Mouse (Mus musculus): ENCODE data around the gene Rtn1.

Gene Rtn1

DNA sequence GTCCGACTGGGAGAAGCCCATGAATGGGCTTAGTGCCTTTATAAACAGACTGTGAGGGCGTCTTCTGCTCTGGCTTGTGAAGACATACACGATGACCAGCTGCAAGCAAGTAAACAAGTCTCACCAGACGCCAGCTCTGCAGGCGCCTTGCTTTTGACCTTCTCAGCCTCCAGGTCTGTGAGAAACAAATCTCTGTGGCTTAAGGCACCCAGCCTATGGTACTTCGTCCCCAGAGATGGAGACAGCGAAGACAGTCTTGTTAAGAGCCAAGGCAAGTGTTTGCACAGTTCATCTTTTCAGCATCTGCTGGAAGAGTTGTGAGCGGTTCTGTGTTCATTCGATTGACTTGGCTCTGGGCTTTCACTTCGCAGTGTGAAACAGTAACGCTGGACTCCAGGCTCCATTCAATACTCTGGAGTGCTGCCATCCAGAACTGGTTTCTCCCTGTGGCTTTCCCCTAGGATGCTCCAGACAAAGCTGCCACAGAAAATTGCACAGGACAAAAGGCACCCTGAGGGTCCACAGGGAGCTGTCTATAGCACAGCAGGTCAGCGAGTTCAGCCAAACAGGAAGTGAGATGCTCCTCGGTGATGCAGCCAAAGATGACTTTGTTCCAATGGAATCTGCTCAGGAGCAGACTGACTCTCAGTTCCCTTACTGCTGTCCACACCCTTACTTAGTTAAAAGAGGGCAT lies 135.0 kb downstream of the Rtn1 start:
- DNase-seq (ENCODE audit: low spot score in 2 of 2), result no peak

GRCm38 (mm10) chr12:72267614-72268013 lies 141.2 kb downstream of the Rtn1 start:
- DNase-seq (ENCODE audit: low spot score in 2 of 2), result no peak

DNA sequence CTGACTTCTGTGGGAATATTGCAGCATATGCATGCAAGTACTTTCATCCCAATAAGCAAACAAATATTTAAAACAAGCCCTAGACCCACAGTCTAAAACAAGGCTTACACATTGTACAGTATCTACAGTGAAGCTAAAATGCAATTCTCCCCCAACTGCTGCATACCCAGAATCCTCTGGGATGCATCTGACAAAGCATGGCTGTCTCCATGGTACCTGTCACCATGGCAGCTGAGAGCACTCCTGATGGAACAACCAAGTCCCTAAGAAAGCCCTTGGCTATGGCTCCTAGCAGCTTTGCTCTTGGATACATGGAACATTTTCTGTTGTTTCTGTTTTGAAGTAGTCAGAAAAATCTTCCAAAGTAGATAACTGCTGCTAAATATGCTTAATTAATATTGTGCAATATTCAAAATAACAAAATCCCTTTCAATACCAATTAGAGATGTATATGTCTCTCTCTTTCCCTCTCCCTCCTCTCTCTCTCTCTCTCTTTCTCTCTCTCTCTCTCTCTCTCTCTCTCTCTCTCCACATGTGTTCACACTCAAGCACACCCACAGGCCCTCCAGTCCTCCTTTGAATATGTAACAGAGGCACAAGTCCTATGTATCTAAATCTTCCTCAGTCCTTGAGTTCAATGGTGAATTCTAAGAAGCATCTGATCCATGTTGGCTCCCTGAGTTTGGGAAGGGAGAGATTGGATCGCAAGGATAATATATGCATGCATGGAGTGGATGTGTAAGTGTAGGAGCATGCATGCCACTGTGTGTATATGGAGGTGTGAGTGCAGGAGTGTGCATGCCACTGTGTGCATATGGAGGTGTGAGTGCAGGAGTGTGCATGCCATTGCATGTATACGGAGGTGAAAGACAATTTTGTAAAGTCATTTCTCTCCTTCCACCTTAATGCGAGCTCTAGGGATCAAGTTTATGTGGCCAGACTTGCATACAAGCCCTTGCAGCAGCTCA lies 143.3 kb downstream of the Rtn1 start:
- peak; percentile 39 to 63 for DNase-seq (ENCODE audit: low spot score in 2 of 2)

DNA sequence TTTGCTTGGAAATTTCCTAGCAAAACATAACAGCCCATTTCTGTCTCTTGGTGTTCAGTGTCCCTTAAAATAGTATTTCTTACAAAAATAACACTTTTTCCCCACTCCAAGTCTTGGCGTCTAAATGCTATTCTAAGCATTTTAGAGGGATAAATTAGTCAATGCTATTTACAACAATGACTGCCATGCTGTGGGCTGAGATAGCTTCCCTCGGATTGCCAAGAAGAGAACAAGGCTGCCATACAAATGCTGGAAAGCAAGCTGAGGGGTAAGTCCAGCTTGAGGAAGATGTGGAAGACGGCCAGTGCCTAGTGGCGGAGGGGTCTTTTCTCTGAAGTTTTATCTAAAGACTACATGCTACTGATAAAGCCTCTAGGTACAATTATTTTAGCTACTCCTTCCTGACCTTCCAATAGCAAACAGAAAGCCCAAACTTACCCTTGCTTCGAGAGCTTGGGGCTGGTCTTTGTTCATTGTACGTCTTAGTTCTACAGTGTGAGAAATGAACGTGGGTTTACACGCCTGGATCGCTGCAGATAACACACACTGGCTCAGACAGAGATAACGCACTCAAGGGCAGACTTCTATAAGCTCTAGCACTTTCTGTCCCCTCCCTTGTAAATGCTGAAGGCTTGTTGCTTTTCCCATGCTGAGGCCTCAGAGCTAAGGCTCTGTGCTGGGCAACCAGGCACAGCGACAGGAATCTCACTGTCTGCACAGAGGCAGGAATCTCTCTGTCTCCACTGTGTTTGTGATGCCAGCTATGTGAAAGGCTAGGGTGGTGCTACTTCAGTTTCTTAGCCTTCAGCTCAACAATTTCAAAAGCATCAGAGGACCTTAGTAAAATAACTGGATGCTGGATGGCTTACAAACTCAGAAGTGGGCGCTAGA lies 145.4 kb downstream of the Rtn1 start:
- DNase-seq (ENCODE audit: low spot score in 2 of 2), result no peak

DNA sequence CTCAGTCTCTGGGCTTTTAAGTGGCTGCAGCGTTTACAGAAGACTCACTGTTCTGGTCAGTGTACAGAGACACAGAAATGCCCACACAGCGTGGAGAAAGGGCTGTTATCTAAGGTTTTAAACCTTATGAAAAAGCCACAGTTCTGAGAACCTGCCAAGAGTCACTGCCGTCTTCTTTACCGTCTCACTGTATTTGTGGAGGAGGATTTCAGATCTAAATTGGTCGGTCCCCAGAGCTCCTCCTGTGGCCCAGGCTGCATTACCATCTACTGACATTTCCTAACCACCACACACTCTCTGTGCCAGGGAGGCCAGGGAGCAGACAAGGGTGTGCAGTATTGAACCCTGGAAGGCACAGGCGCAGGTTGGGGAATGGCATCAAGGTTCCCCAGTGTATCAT lies 151.9 kb downstream of the Rtn1 start:
- no peak for DNase-seq (ENCODE audit: low spot score in 2 of 2)

DNA sequence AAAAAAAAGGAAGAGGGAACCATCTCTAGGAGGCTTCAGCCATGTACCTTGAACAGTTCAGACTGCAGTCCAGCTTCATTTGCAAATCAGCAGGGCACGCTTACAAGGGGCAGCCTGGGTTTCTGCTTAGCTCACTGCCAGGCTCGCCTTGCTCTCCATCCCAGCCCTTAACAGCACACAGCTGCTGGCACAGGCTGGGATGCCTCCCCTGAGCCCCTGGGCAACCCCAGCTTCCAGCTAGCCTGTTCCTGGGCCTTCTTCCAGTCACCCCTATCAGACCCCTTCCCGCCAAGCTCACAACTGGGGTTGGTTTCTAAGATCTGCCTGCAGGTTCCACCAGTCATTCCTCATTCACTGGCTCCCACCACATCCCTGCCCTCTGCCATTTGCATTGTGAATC lies 155.8 kb downstream of the Rtn1 start:
- no peak for DNase-seq (ENCODE audit: low spot score in 2 of 2)

DNA sequence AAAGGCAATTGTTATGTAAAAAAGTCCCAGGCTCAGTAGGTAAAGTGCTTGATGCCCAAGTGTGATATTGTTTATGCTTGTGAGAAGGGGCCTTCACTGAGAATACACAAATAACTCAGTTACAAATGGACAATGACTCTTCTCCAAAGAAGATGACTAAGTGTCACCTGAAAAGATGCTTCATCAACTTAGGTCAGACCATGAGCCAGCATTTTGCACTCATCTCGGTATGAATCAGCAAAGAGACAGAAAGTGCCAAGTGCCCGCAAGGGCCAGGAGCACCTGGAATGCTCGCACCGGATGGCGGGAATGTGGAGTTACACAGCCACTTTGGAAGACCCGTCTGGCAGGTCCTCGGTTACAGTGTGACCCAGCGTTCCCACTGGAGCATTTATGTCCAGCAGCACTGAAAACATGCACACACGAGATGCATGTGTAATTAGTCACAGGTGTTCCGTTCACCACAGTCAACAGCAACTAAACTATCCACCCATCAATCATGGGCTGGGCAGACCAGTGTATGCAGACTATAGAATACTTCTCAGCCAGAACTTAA lies 156.9 kb downstream of the Rtn1 start:
- no peak for DNase-seq (ENCODE audit: low spot score in 2 of 2)

DNA sequence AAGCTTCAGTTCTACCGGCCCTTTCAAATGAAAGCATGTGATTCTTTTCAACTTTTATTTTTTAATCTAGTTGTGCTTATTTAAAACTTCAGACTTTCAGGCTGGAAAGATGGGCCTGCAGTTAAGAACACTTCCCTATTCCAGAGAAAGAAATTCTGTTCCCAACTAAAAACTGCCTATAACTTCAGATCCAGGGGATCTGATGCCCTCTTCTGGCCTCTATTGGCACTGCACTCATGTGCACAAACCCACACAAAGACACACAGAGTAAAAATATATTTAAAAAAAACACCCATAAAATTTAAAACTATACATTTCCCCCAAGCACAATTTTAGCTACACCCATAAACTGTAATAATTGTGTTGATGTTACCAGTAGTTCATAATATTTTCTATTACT lies 163.9 kb downstream of the Rtn1 start:
- no peak for DNase-seq (ENCODE audit: low spot score in 2 of 2)

DNA sequence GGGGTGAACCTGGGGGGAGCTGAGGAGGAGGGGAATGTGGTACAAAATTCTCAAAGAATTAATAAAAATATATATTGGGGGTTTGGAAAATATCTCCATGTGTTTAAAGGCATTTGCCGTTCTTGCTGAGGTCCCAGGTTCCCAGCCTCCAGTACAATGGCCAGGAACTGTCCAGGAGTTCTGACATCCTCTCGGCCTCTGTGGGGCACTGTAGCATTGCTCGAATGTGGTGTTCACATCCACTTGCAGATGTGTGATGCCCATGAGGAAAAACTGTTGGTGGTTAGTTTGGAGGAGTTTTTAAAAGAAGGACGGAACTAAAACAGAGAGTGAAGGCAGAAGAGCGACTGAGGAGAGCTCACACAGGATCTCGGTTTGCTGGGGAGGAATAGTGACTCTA lies 166.0 kb downstream of the Rtn1 start:
- no peak for DNase-seq (ENCODE audit: low spot score in 2 of 2)

- no peak for DNase-seq (ENCODE audit: low spot score in 2 of 2)
These were observed 168.3 kb downstream of the Rtn1 start for GRCm38 (mm10) chr12:72240506-72240905.

DNA sequence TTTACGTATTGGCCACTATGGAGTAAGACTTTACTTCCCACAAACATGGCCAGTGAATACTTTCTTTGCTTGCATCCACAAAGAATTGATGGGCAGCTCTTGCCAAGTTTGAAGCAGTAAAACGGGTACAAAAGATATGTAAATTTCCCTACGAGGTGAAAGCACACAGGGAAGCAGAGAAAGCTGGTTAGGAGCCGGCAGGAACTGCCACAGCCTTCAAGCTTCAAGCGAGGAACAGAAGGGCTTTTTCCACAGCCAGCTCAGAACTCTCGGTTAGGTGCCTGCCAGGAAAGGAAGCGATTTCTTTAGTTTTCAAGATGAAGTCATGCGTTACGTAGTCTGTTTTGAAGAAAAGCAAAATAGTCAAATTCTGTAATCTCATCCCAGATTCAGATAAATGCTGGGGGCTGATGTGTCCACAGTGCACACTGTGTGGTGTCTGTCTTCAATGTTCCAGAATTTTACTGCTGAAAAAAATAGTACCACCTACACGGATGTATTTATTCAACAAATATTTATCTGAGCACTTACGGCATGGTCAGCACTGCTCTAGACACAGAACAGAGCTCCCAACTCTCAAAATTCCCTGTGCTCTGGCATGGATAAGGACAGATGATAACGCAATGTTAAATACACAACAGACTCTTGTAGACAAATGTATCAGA lies 169.5 kb downstream of the Rtn1 start:
- peak in 1 of 2 experiments; percentile 59 for DNase-seq (ENCODE audit: low spot score in 2 of 2)

DNA sequence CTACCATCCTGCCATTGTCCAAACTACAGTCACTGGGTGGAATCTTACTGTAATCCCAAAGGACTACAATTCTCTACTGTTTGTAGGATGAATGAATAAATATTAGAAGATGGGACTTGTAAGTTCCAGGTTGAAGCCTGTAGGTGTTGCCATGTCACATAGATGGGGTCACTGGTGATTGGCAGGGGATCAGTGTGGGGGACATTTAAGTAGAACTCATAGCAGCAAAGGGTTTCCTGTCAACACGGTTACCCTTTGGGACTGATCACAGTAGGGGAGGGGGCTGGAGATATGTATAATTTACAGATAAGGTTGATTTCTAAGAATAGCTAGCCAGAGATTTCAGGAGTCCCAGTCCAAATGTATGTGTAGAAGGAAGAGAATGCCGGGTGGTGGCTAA lies 171.6 kb downstream of the Rtn1 start:
- no peak for DNase-seq (ENCODE audit: low spot score in 2 of 2)

DNA sequence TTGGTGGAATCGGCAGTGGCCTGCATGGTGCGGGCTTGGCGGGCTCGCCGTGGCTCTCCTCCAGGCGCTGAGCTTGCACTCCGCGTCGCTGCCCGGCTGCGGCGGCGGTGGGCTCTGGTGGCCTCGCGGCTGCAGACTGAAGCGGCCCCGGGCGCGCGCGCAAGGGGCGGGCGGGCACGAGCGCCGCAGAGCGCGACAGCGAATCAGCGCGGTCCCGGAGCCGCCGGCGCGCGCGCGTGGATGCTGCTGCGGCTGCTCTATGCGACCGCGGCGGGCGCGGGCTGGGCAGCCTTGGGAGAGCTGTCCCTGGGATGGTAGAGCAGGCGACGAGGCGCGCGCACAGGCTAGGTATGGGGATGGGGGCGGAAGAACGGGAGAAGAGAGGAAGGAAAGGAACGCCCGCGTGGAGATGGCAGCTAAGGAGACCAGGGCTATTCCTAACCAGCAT lies 172.3 kb downstream of the Rtn1 start:
- peak; percentile 84 to 88 for DNase-seq (ENCODE audit: low spot score in 2 of 2)

GRCm38 (mm10) chr12:72235621-72236351 lies 173.1 kb downstream of the Rtn1 start:
- no peak for DNase-seq (ENCODE audit: low spot score in 2 of 2)

- DNase-seq (ENCODE audit: low spot score in 2 of 2), result no peak
These were observed 173.9 kb downstream of the Rtn1 start for GRCm38 (mm10) chr12:72234966-72235365.

- DNase-seq (ENCODE audit: low spot score in 2 of 2), result no peak
These were observed 174.7 kb downstream of the Rtn1 start for GRCm38 (mm10) chr12:72234151-72234550.

DNA sequence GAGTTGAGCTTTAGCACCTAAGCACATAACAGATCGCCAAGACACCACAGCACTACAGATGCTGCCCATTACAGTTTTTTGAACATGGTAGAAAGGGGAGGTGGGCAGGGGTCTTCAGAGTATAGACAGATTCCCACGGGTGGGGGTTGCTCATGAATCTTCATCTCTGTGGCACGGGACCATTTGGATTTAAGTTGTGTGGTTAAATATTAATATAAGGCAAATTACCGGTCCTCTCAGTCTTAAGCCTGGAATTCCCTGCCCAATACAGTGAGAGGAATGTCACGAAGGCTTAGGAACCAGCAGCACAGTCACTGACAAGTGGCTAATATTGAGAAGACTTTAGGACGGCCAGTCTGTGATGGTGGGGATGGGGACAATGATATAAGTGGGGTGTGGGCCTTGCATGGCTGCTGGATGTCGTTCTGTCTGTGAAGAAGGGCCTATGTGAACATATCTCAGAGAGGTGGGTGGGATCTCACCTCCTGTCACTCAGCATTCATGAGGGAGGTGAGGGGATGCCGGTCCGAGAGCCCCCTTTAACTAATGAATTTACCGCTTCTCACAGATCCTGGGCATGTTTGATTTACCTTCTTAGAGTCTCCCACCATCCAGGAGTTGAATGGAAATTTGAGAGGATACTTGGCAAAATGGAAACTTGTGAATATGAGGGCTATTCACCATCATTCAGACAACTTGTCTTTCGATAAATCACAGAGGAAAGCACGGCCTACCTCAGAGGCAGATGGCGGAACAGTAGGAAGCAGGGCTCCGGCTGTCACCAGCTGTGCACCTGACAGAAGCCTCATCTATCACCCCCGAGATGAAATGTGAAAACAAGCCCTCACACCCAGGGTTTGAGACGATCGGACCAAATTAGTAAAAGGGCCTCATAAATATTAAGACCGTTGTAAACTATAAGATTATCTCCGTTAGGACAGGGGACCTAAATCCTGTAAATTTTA lies 175.7 kb downstream of the Rtn1 start:
- no peak for DNase-seq (ENCODE audit: low spot score in 2 of 2)

DNA sequence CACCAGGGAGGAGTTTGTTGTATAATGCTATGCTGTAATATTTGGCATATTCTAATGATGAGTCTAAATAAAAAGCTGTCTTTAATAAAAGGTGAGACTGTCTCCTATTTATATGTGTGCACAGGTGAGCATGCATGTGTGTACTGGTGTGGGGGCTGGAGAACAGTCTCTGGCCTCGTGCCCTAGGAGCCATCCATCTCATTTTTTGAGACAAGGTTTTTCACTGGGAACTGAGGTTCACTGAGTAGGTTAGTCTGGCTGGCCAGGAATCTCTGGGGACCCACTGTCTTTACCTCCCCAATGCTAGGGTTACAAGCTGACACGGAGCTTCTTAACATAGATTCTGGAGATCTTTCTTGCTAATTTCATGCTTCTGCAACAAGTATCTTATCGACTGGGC lies 176.7 kb downstream of the Rtn1 start:
- no peak for DNase-seq (ENCODE audit: low spot score in 2 of 2)

Data from right cerebral cortex, postnatal 36 days (tissue).